Mouse (Mus musculus): ENCODE data around the gene Wdr45. TPM values are rescaled to one million over a fixed set of nuclear protein-coding genes. Genes with fewer than 3 reads are reported as not detected.

The Wdr45 gene
- total RNA-seq, 1 experiment = 55.3 TPM

DNA sequence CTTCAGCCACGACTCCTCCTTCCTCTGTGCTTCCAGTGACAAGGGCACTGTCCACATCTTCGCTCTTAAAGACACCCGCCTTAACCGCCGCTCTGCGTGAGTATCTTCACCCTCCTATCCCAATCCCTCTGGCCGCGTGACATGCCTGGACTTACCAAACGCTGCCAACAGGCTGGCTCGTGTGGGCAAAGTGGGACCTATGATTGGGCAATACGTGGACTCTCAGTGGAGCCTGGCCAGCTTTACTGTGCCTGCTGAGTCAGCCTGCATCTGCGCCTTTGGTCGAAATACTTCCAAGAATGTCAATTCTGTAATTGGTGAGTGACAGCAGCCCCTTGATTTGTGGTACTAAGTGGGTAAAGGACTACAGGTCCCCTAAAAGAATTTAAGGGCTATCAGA, 13.0 kb downstream of the Wdr45 start:
- H3K36me3 ChIP-seq (ENCODE audit: control insufficient read depth, insufficient read depth, low read length, poor library complexity, severe bottlenecking) = peaks cover 26% of the 10 kb centered on the region
- H3K9me3 ChIP-seq (ENCODE audit: control insufficient read depth, insufficient read depth, low read depth, low read length) = no peaks in the 10 kb centered on the region
- peaks cover 0 to 10% of the 10 kb centered on the region in 2 experiments; a peak in 1 of 4 replicates for H3K4me1 ChIP-seq (ENCODE audit: control insufficient read depth in 2 of 2, insufficient read depth in 2 of 2, low read length in 2 of 2, poor library complexity in 1 of 2)
- no peak for DNase-seq (ENCODE audit: low read depth, low spot score)
- H3K4me3 ChIP-seq (ENCODE audit: insufficient read depth in 1 of 2, low read depth in 1 of 2, low read length in 2 of 2, poor library complexity in 1 of 2, severe bottlenecking in 1 of 2) = no peak overlapping the region
- no peak for TF ChIP-seq MAFK (IDR thresholded peaks at IDR 0.05; ENCODE audit: insufficient read depth, low read depth, low read length)
- no peak for TF ChIP-seq ZNF384 (IDR thresholded peaks at IDR 0.05; ENCODE audit: low read depth, low read length)
- no peak for TF ChIP-seq CHD2 (IDR thresholded peaks at IDR 0.05; ENCODE audit: low read depth, low read length)
- H3K27ac ChIP-seq (ENCODE audit: insufficient read depth, low read depth, low read length, poor library complexity, severe bottlenecking) = no peak overlapping the region
- in situ Hi-C loops (cut with MboI; ENCODE audit: low sequenced_read_pairs in 2 of 2, unreplicated experiment in 2 of 2) = no loop called here
- no peak overlapping the region for H3K9ac ChIP-seq (ENCODE audit: insufficient read depth, low read depth, low read length, poor library complexity, severe bottlenecking)

DNA sequence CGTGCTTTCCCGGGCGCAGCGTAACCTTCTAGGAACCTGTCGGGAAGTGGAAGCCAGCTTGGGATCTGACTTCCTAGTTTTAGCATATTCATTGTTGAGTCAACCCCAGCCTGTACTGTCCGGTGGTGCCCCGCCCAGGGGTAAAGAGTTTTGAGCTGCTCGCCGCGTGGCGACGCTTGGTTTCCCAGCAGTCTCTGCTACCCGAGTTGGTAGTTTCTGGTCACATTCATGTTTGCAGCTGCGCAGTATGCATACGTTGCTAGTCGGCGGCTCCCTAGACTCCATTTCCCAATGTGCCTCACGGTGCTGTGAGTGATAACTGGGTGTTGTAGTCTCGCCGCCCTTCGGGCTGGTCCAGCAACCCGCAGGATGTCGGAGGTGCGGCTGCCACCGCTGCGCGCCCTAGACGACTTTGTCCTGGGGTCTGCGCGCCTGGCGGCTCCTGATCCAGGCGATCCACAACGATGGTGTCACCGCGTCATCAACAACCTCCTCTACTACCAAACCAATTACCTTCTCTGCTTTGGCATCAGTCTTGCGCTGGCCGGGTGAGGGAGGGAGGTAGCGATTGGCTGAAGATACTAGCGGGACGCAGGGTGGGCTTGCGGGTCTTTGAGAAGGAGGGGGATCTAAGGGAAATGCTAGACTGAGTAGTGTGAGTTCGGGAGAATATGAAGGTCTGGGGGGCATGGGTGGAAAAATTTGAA, 14.2 kb downstream of the Wdr45 start, which contains the start of gene Praf2:
Gene Praf2 (plus strand): TSS at position 225 of the 707 bp plus-strand sequence.
- Histone ChIP-seq H3K9me3 (ENCODE audit: control insufficient read depth, insufficient read depth, low read depth, low read length) (no peaks in the 10 kb centered on the region), H3K9ac (ENCODE audit: insufficient read depth, low read depth, low read length, poor library complexity, severe bottlenecking) (peak within 1 kb of the TSS; percentile 82), H3K27ac (ENCODE audit: insufficient read depth, low read depth, low read length, poor library complexity, severe bottlenecking) (peak within 1 kb of the TSS; percentile 53), H3K4me1 (ENCODE audit: control insufficient read depth in 2 of 2, insufficient read depth in 2 of 2, low read length in 2 of 2, poor library complexity in 1 of 2) (peaks cover 0 to 10% of the 10 kb centered on the region in 2 experiments; a peak in 1 of 4 replicates), H3K36me3 (ENCODE audit: control insufficient read depth, insufficient read depth, low read length, poor library complexity, severe bottlenecking) (peaks cover 26% of the 10 kb centered on the region), H3K4me3 (ENCODE audit: insufficient read depth in 1 of 2, low read depth in 1 of 2, low read length in 2 of 2, poor library complexity in 1 of 2, severe bottlenecking in 1 of 2) (peak within 1 kb of the TSS; percentile 72 to 81)
- peak; percentile 69 for DNase-seq (ENCODE audit: low read depth, low spot score)
- in situ Hi-C loops (cut with MboI; ENCODE audit: low sequenced_read_pairs in 2 of 2, unreplicated experiment in 2 of 2) = no loop called here
- TF ChIP-seq ZNF384 (IDR thresholded peaks at IDR 0.05; ENCODE audit: low read depth, low read length) (no peak), MAFK (IDR thresholded peaks at IDR 0.05; ENCODE audit: insufficient read depth, low read depth, low read length) (no peak), HCFC1 (IDR thresholded peaks at IDR 0.05; ENCODE audit: borderline replicate concordance, insufficient read depth, low read length) (peak; percentile 88), CHD2 (IDR thresholded peaks at IDR 0.05; ENCODE audit: low read depth, low read length) (no peak)

DNA sequence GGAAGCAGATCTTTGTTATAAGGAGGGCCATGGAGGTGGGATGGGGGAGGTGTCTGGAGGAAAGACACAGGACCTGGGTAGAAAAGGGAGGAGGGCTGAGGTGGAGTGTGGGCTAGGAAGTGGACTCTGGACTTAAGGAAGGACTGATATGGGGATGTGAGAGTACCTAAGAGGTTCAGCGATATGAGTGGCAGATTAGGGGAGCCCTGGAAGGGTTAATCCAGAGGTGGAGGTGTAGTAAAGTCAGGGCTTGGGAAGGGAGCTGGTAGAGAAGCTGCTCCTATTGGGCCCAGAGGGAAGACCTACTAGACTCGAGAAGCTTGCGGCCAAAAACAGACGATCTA, 14.8 kb downstream of the Wdr45 start:
- TF ChIP-seq ZC3H11A (IDR thresholded peaks at IDR 0.05; ENCODE audit: borderline replicate concordance, low read depth, low read length) (no peak), CHD2 (IDR thresholded peaks at IDR 0.05; ENCODE audit: low read depth, low read length) (no peak), HCFC1 (IDR thresholded peaks at IDR 0.05; ENCODE audit: borderline replicate concordance, insufficient read depth, low read length) (no peak), MAFK (IDR thresholded peaks at IDR 0.05; ENCODE audit: insufficient read depth, low read depth, low read length) (no peak)
- Histone ChIP-seq H3K4me3 (ENCODE audit: insufficient read depth in 1 of 2, low read depth in 1 of 2, low read length in 2 of 2, poor library complexity in 1 of 2, severe bottlenecking in 1 of 2) (peak overlapping the region; percentile 72 to 81), H3K4me1 (ENCODE audit: control insufficient read depth in 2 of 2, insufficient read depth in 2 of 2, low read length in 2 of 2, poor library complexity in 1 of 2) (peaks cover 0 to 10% of the 10 kb centered on the region in 2 experiments; a peak in 1 of 4 replicates), H3K9me3 (ENCODE audit: control insufficient read depth, insufficient read depth, low read depth, low read length) (no peaks in the 10 kb centered on the region), H3K27ac (ENCODE audit: insufficient read depth, low read depth, low read length, poor library complexity, severe bottlenecking) (peak overlapping the region; percentile 41; the same call in 1 of the 2 replicates), H3K9ac (ENCODE audit: insufficient read depth, low read depth, low read length, poor library complexity, severe bottlenecking) (peak overlapping the region; percentile 82), H3K36me3 (ENCODE audit: control insufficient read depth, insufficient read depth, low read length, poor library complexity, severe bottlenecking) (peaks cover 25% of the 10 kb centered on the region)
- no peak for DNase-seq (ENCODE audit: low read depth, low spot score)
- in situ Hi-C loops (cut with MboI; ENCODE audit: low sequenced_read_pairs in 2 of 2, unreplicated experiment in 2 of 2) = no loop called here

DNA sequence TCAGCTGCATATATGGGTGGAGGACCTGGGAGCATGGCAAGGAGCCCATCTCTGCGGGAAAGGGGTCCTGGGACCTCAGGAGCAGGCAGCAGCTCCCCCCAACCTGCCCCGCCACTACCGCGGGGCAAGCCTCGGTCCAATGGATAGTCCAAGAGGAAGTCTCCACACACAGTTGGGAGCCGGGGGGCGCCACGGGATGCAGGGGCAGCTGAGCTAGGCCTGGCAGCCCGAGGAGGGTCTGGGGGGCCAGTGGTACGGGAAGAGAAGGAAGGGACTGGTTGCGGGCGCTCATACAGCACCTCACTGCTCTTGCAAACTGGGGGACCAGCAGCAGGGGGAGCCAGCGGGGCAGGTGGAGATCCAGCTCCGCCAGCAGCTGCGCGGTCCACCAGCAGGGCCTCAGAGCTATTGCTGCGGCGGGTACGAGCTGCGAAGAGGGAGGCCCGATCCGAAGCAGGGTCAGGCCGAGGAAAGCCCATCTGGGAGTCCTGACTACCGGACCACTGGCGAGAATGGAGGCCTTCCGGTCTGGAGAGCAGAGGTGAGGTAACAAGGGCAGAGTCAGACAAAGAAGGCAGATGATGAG, 19.5 kb downstream of the Wdr45 start:
- Histone ChIP-seq H3K9ac (ENCODE audit: insufficient read depth, low read depth, low read length, poor library complexity, severe bottlenecking) (peak overlapping the region; percentile 55; the same call in 1 of the 2 replicates), H3K27ac (ENCODE audit: insufficient read depth, low read depth, low read length, poor library complexity, severe bottlenecking) (no peak overlapping the region), H3K4me3 (ENCODE audit: insufficient read depth in 1 of 2, low read depth in 1 of 2, low read length in 2 of 2, poor library complexity in 1 of 2, severe bottlenecking in 1 of 2) (peak overlapping the region; percentile 44 to 49; a peak in 3 of 4 replicates), H3K9me3 (ENCODE audit: control insufficient read depth, insufficient read depth, low read depth, low read length) (no peaks in the 10 kb centered on the region), H3K36me3 (ENCODE audit: control insufficient read depth, insufficient read depth, low read length, poor library complexity, severe bottlenecking) (peaks cover 6% of the 10 kb centered on the region; the same call in 1 of the 2 replicates), H3K4me1 (ENCODE audit: control insufficient read depth in 2 of 2, insufficient read depth in 2 of 2, low read length in 2 of 2, poor library complexity in 1 of 2) (peaks cover 0 to 14% of the 10 kb centered on the region in 2 experiments; a peak in 1 of 4 replicates)
- no peak for DNase-seq (ENCODE audit: low read depth, low spot score)
- TF ChIP-seq HCFC1 (IDR thresholded peaks at IDR 0.05; ENCODE audit: borderline replicate concordance, insufficient read depth, low read length) = no peak
- no peak for TF ChIP-seq MAFK (IDR thresholded peaks at IDR 0.05; ENCODE audit: insufficient read depth, low read depth, low read length)
- TF ChIP-seq CHD2 (IDR thresholded peaks at IDR 0.05; ENCODE audit: low read depth, low read length) = no peak
- TF ChIP-seq ZC3H11A (IDR thresholded peaks at IDR 0.05; ENCODE audit: borderline replicate concordance, low read depth, low read length) = no peak
- no peak for TF ChIP-seq ZNF384 (IDR thresholded peaks at IDR 0.05; ENCODE audit: low read depth, low read length)
- in situ Hi-C loops (cut with MboI; ENCODE audit: low sequenced_read_pairs in 2 of 2, unreplicated experiment in 2 of 2) = no loop called here

Data from ES-E14 (cell line).